12 mouse cellular contexts compared by ENCODE assay signal in the genomic region with DNA sequence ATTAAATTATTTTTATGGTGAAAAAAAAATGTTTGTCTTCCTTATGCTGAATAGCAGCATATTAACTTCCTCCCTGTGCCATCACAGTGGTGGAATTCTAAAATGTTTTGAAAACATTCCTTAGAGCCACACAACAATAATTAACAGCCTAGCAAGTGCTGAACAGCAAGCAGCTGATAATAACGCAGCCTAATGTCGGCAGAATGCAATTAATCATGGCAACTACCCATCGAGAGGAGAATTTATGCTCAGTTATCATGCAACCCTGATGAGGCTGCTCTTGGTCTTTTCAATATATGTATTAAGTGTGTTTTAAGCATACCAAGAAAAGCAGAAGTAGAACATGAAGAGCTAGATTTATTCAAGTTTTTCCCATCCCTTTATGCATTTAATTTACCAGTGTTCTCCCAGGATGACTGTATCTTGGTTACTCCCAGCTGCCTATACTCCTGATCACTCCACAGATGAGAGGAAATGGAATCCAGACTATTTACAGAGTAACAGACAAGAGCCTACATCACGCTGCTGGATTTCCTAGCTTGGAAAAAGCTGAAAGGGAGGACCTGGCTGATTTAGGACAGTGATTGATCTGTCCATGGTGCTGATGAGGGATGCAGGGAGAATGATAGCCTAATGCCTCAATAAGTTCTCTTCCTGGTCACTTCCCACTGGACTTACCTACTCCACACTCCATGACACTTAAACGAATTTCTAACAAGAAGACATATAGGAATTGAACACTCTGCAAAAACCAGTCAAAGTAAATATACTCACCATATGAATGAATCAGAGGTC.
DNase-seq lines count a peak whose midpoint lies in the region; ATAC-seq and TF ChIP-seq lines count a peak whose summit lies in the region.
"Had no signal": no experiment of that assay in that cellular context is flagged by ENCODE, and none has a peak within 500 bp of the region (broad histone marks: within the 10 kb centered on the region; RNA-seq: fewer than 3 reads in every experiment).

No protein-coding gene starts in this region.

- H3K4me1 ChIP-seq in neural tube, embryonic 13.5 days (replicated peaks) = no peaks in the 10 kb centered on the region; the same call in 1 of the 2 replicates
- H3K4me1 ChIP-seq in embryonic facial prominence, embryonic 14.5 days (ENCODE audit: control insufficient read depth, insufficient read depth, low read length) = no peaks in the 10 kb centered on the region
- H3K4me1 ChIP-seq in thymus, adult 2 months (replicated peaks; ENCODE audit: control insufficient read depth, insufficient read depth, low read length) = no peaks in the 10 kb centered on the region
- H3K4me1 ChIP-seq: kidney, embryonic 15.5 days had no signal

- H3K9me3 ChIP-seq in neural tube, embryonic 13.5 days = no peaks in the 10 kb centered on the region
- no peaks in the 10 kb centered on the region for H3K9me3 ChIP-seq in embryonic facial prominence, embryonic 14.5 days (ENCODE audit: control insufficient read depth, low read length)
- H3K9me3 ChIP-seq: kidney, embryonic 15.5 days had no signal

- no peak overlapping the region for H3K27ac ChIP-seq in neural tube, embryonic 13.5 days (replicated peaks)
- H3K27ac ChIP-seq in embryonic facial prominence, embryonic 14.5 days (replicated peaks; ENCODE audit: low read depth, low read length) = no peak overlapping the region
- H3K27ac ChIP-seq in thymus, adult 2 months (ENCODE audit: control insufficient read depth, insufficient read depth, low read length) = no peak overlapping the region
- H3K27ac ChIP-seq: kidney, embryonic 15.5 days had no signal

- peak; percentile 1 to 9 for DNase-seq in heart, postnatal 10 days
- no peak for DNase-seq in heart, adult 9 months (ENCODE audit: low spot score in 2 of 2)
- no peak for DNase-seq in neural tube, embryonic 10.5 days (ENCODE audit: extremely low spot score, low spot score)
- DNase-seq in embryonic facial prominence, embryonic 14.5 days (ENCODE audit: low spot score) = peak; percentile 73
- DNase-seq in spleen, adult 12 weeks (ENCODE audit: low spot score) = no peak
- DNase-seq in frontal cortex, postnatal 36 days (ENCODE audit: low spot score in 2 of 2) = no peak
- DNase-seq in thymus, adult 2 months = no peak
- DNase-seq: cerebellum, adult 11 months; thymus, postnatal 36 days had no signal

- no peak for TF ChIP-seq CTCF in thymus, adult 2 months (IDR thresholded peaks at IDR 0.05; ENCODE audit: borderline replicate concordance, control insufficient read depth, extremely low read depth, insufficient read depth, low read length, poor library complexity)

- peak; percentile 61; the same call in 1 of the 2 replicates for ATAC-seq in neural tube, embryonic 13.5 days (ENCODE audit: low read depth)
- no peak for ATAC-seq in embryonic facial prominence, embryonic 14.5 days (ENCODE audit: low read depth)
- ATAC-seq: midbrain, embryonic 16.5 days had no signal

- H3K4me2 ChIP-seq in neural tube, embryonic 13.5 days = no peak overlapping the region
- no peak overlapping the region for H3K4me2 ChIP-seq in embryonic facial prominence, embryonic 14.5 days (ENCODE audit: low read depth, low read length)
- H3K4me2 ChIP-seq: kidney, embryonic 15.5 days had no signal

- H3K4me3 ChIP-seq in neural tube, embryonic 13.5 days = no peak overlapping the region
- no peak overlapping the region for H3K4me3 ChIP-seq in embryonic facial prominence, embryonic 14.5 days (ENCODE audit: low read depth, low read length)
- no peak overlapping the region for H3K4me3 ChIP-seq in thymus, adult 2 months (ENCODE audit: control insufficient read depth, insufficient read depth, low read length)
- H3K4me3 ChIP-seq: kidney, embryonic 15.5 days had no signal

- intact Hi-C loops in heart, postnatal 10 days (cut with DNase I) = no loop called here

- H3K9ac ChIP-seq in neural tube, embryonic 13.5 days = no peak overlapping the region
- no peak overlapping the region for H3K9ac ChIP-seq in embryonic facial prominence, embryonic 14.5 days (ENCODE audit: low read depth, low read length)
- H3K9ac ChIP-seq: kidney, embryonic 15.5 days had no signal

- WGBS in neural tube, embryonic 13.5 days = 31% methylated on average over 5 of the region's 5 CpGs
- WGBS in embryonic facial prominence, embryonic 14.5 days = 54% methylated on average over 5 of the region's 5 CpGs
- WGBS in thymus, adult 2 months = 68% methylated on average over 5 of the region's 5 CpGs

- no peaks in the 10 kb centered on the region for H3K27me3 ChIP-seq in neural tube, embryonic 13.5 days
- H3K27me3 ChIP-seq in embryonic facial prominence, embryonic 14.5 days (replicated peaks; ENCODE audit: control insufficient read depth, insufficient read depth, low read length) = no peaks in the 10 kb centered on the region
- no peaks in the 10 kb centered on the region for H3K27me3 ChIP-seq in thymus, adult 2 months (ENCODE audit: control insufficient read depth, insufficient read depth, low read length)
- H3K27me3 ChIP-seq: kidney, embryonic 15.5 days had no signal

- no peak for TF ChIP-seq POLR2A in thymus, adult 2 months (IDR thresholded peaks at IDR 0.05; ENCODE audit: control insufficient read depth, extremely low read depth, insufficient read depth, low read length, poor library complexity)

- H3K36me3 ChIP-seq in neural tube, embryonic 13.5 days = no peaks in the 10 kb centered on the region
- no peaks in the 10 kb centered on the region for H3K36me3 ChIP-seq in embryonic facial prominence, embryonic 14.5 days (ENCODE audit: control insufficient read depth, insufficient read depth, low read length)
- no peaks in the 10 kb centered on the region for H3K36me3 ChIP-seq in thymus, adult 2 months (ENCODE audit: control insufficient read depth, insufficient read depth, low read length)
- H3K36me3 ChIP-seq: kidney, embryonic 15.5 days had no signal

Comparison
In these comparisons a context has a peak if more than half of its experiments do, and no peak if none do; other contexts are left out.
1. DNase-seq: peak in heart, postnatal 10 days (2 of 2) and embryonic facial prominence, embryonic 14.5 days (single experiment); none in heart, adult 9 months (0 of 2), neural tube, embryonic 10.5 days (single experiment), spleen, adult 12 weeks (single experiment), frontal cortex, postnatal 36 days (0 of 2) and thymus, adult 2 months (single experiment).